Mouse (Mus musculus) stomach, postnatal 0 days (tissue): ENCODE data around the gene Gpam. TPM values are rescaled to one million over a fixed set of nuclear protein-coding genes. Genes with fewer than 3 reads are reported as not detected.

Experiments
- ATAC-seq: fragments of 200-750 bp; cut with Nextera tagmentation; 2 replicates; pipeline ENCODE4 v1.8.0; 2017; ENCODE audit not compliant: low FRiP score, low TSS enrichment
- DNase-seq: peaks from one replicate; pipeline ENCODE4 v3.0.0-alpha.2; 2016; ENCODE audit warnings: low spot score
- H3K27ac ChIP-seq: fragments of 300-500 bp; sonication (generic); replicated peaks from 2 replicates; pipeline ENCODE4 v1.5.1; 2014; ENCODE audit warnings: mild to moderate bottlenecking, control low read depth
- H3K27me3 ChIP-seq: fragments of 300-500 bp; sonication (generic); 2 replicates; pipeline ENCODE4 v1.6.1; 2014; ENCODE audit warnings: low read length; ENCODE audit not compliant: control insufficient read depth, insufficient read depth
- H3K36me3 ChIP-seq: fragments of 300-500 bp; sonication (generic); 2 replicates; pipeline ENCODE4 v1.6.1; 2014; ENCODE audit warnings: low read length, mixed read lengths; ENCODE audit not compliant: control insufficient read depth, insufficient read depth
- H3K4me1 ChIP-seq: fragments of 300-500 bp; sonication (generic); replicated peaks from 2 replicates; pipeline ENCODE4 v1.6.1; 2014; ENCODE audit warnings: antibody characterized with exemption; ENCODE audit not compliant: control insufficient read depth, insufficient read depth
- H3K4me2 ChIP-seq: fragments of 300-500 bp; sonication (generic); replicated peaks from 2 replicates; pipeline ENCODE4 v1.6.1; 2014; ENCODE audit warnings: low read depth, mild to moderate bottlenecking, control low read depth, moderate library complexity
- H3K4me3 ChIP-seq: fragments of 300-500 bp; sonication (generic); 2 replicates; pipeline ENCODE4 v1.5.1; 2014; ENCODE audit warnings: low read depth, low read length, control low read depth
- H3K9ac ChIP-seq: fragments of 300-500 bp; sonication (generic); 2 replicates; pipeline ENCODE4 v1.6.1; 2014; ENCODE audit warnings: mild to moderate bottlenecking, low read length, control low read depth, mixed read lengths
- H3K9me3 ChIP-seq: fragments of 300-500 bp; sonication (generic); 2 replicates; pipeline ENCODE4 v1.6.1; 2016; ENCODE audit warnings: low read length; ENCODE audit not compliant: control insufficient read depth
- CTCF ChIP-seq: IDR thresholded peaks from 2 replicates; pipeline ENCODE4 v1.5.1; 2016; ENCODE audit warnings: antibody characterized with exemption, low read depth, mild to moderate bottlenecking, moderate library complexity
- EP300 ChIP-seq: optimal IDR thresholded peaks from 2 replicates; pipeline ENCODE3; 2016; ENCODE audit warnings: antibody characterized with exemption
- WGBS: fragments of 180-500 bp; shearing (Covaris S2); extraction: QIAGEN DNeasy Blood & Tissue Kit; methylation state at CpG from one replicate; pipeline ENCODE4 v1.1.7; 2014; 5-methylcytosine and 5-hydroxymethylcytosine counted together
- polyA plus RNA-seq: library from polyadenylated mRNA; unstranded; fragments of >200 nt; fragmentation: Nextera tagmentation; extraction: Ambion mirVana; gene quantifications from 2 replicates; pipeline ENCODE4 v1.2.1, GENCODE M21; 2015

Gene Gpam
- polyA plus RNA-seq, 1 experiment from 2014 or later = 12.5 TPM

DNA sequence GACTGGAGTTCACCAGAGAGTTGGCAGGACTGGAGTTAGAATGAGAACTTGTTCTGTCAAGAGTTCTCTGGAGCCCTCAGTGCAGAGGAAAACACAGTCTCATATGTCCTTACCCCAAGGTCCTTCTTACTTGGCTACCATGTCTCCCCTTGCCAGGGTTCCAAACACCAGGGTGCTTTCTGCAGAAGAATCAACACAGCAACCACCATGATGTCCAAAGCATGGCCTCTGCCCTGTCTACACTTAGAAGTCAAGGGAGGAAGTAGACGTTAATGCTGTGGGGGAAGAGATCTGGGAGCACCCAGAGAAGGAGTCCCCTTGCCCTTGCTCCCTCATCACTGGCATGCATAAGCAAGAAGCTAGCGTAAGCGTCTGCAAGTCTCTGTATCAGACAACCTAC, 9.0 kb downstream of the Gpam start:
- ATAC-seq (no peak), DNase-seq (no peak)
- Histone ChIP-seq H3K9me3 (no peaks in the 10 kb centered on the region), H3K36me3 (no peaks in the 10 kb centered on the region), H3K27me3 (no peaks in the 10 kb centered on the region), H3K4me2 (no peak overlapping the region), H3K27ac (no peak overlapping the region), H3K9ac (no peak overlapping the region), H3K4me3 (no peak overlapping the region), H3K4me1 (no peaks in the 10 kb centered on the region)
- 81% methylated on average over 3 of the region's 3 CpGs for WGBS
- no peak for TF ChIP-seq EP300
- TF ChIP-seq CTCF = no peak

DNA sequence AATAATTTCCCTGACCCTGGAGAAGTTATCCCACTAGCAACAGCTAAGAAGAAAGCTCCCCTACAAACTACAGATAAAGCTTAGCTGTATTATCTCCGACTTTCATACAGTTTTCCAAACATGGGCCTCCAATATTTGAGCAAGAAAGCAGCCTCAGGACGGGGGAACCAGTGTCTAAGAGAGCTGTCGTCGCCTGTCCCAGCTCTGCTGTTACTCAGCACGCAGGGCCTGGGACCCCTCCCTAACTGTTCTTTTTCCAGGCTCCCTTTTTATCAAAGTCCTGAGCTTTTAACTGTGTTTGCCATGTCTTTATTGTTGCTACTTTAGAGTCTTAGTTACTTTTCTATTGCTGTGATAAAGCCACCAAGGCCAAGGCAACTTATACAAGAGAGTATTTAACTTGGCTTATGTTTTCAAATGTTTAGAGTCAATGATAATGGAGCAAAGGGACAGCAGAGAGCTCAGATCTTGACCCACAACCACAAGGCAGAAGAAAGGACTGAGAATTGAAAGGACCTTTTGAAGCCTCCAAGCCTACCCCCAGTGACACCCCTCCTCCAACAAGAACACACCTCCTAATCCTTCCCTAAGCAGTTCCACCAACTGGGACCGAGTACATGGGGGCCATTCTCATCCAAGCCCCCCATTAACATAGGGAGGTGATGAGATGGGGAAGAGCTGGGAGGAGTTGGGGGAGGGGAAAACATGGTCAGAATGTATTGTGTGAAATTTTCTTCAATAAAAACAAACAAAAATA, 9.8 kb downstream of the Gpam start:
- ATAC-seq (no peak), DNase-seq (no peak)
- Histone ChIP-seq H3K36me3 (no peaks in the 10 kb centered on the region), H3K9ac (no peak overlapping the region), H3K27me3 (no peaks in the 10 kb centered on the region), H3K4me1 (no peaks in the 10 kb centered on the region), H3K4me2 (no peak overlapping the region), H3K9me3 (no peaks in the 10 kb centered on the region), H3K27ac (no peak overlapping the region), H3K4me3 (no peak overlapping the region)
- TF ChIP-seq EP300 = no peak
- TF ChIP-seq CTCF = no peak
- WGBS = 42% methylated on average over 6 of the region's 6 CpGs

DNA sequence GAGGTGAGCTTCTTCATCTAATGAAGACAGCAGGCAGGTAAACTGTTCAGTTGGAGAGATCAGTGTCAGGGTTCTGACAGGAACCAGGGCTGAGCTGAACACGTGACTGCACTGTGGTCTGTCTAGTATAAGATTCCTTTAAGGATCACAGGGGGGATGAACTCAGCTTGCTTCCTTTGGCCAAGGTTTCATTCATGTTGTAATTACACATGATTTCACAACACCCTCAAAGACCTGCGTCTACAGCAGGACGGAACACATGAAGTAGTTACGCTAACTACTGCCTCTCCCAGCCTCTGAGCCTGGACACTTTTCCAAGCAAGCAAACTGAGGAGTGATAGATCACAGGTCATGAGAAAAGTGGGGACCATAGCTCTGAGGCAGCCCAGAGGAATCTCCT, 11.5 kb downstream of the Gpam start:
- Histone ChIP-seq H3K27me3 (no peaks in the 10 kb centered on the region), H3K27ac (no peak overlapping the region), H3K4me2 (no peak overlapping the region), H3K36me3 (no peaks in the 10 kb centered on the region), H3K4me1 (no peaks in the 10 kb centered on the region), H3K9me3 (no peaks in the 10 kb centered on the region), H3K4me3 (no peak overlapping the region), H3K9ac (no peak overlapping the region)
- 78% methylated on average over 4 of the region's 4 CpGs for WGBS
- DNase-seq = no peak
- TF ChIP-seq CTCF = no peak
- TF ChIP-seq EP300 = no peak
- ATAC-seq = no peak

DNA sequence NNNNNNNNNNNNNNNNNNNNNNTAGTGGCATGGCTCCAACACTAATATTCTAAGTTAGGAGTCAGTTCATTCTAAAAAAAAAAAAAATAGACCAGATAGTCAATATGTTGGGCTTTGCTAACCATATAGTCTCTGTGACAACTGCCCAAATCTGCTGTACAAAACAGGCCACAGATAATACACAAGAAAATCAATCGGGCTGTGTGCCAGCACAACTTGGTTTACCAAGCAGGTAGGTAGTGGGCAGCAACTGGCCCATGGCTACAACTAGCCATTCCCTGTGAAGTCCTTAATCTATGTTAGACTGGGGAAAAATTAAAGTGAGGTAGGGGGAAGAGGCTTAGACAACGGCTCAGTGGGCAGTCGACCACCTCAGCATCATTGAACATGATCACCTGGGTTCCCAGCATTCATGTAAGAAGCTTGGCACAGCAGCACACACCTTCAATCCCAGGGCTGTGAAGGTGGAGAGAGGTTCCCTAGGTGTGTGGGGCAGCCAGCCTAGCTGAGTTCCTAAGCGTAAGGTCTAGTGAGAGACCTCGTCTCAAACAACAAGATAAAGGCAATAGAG, 12.1 kb downstream of the Gpam start:
- Histone ChIP-seq H3K27me3 (no peaks in the 10 kb centered on the region), H3K4me3 (no peak overlapping the region), H3K9ac (no peak overlapping the region), H3K4me2 (no peak overlapping the region), H3K9me3 (no peaks in the 10 kb centered on the region), H3K4me1 (no peaks in the 10 kb centered on the region), H3K27ac (no peak overlapping the region), H3K36me3 (no peaks in the 10 kb centered on the region)
- DNase-seq (no peak), ATAC-seq (no peak)
- TF ChIP-seq CTCF (no peak), EP300 (no peak)
- WGBS = 84% methylated on average over 5 of the region's 5 CpGs

DNA sequence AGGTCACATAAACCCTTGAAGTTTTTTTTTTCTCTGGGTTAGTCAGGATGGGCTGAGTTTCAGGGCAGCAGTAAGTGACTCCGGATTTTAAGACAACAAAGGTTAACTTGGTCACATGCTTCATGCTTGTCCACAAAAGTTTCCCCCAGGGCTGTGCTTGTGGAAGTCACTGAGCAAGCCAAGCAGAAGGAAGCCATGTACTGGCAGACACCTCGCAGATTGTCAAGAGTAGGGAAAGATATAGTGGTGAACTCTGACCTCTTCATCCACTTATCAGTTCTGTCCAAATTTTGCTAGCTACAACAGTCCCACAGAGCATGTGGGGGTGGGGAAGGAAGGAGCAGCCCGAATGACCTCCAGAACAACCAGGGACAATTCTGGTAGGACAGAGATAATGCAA, 19.1 kb downstream of the Gpam start:
- Histone ChIP-seq H3K4me2 (no peak overlapping the region), H3K4me1 (no peaks in the 10 kb centered on the region), H3K27ac (no peak overlapping the region), H3K9ac (no peak overlapping the region), H3K4me3 (no peak overlapping the region), H3K9me3 (no peaks in the 10 kb centered on the region), H3K27me3 (no peaks in the 10 kb centered on the region), H3K36me3 (no peaks in the 10 kb centered on the region)
- TF ChIP-seq EP300 (no peak), CTCF (no peak)
- DNase-seq (no peak), ATAC-seq (no peak)
- WGBS = 21% methylated on average over 3 of the region's 3 CpGs

DNA sequence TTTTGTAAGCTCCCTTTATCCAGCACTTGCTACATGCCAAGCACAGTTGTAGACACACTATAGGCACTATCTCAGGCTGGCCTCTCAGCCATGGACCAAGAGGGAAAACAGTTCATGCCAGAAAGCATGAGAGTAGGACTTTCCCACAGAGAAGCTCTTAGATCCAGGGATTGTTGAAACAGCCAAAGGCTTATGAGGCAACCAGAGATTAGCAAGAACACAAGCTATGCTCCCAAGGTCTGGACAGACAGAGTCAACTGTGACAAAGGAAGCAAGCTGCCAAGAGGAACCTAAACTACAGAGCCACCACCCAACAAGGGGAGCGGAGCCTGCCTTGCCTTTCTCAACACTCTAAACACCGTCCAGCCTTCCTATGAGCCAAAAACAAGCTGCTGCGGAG, 21.1 kb downstream of the Gpam start:
- Histone ChIP-seq H3K4me2 (no peak overlapping the region), H3K36me3 (no peaks in the 10 kb centered on the region), H3K27ac (no peak overlapping the region), H3K27me3 (no peaks in the 10 kb centered on the region), H3K9me3 (no peaks in the 10 kb centered on the region), H3K4me1 (no peaks in the 10 kb centered on the region), H3K4me3 (no peak overlapping the region), H3K9ac (no peak overlapping the region)
- no peak for ATAC-seq
- 78% methylated on average over 3 of the region's 3 CpGs for WGBS
- TF ChIP-seq CTCF (no peak), EP300 (no peak)
- DNase-seq = no peak
